Mouse (Mus musculus) right cerebral cortex, postnatal 25 days (tissue): ENCODE measurements around the gene Ahctf1.

Experiments used
- DNase-seq: peaks from one replicate; pipeline ENCODE4 v3.0.0; 2022

The Ahctf1 gene

GRCm38 (mm10) chr1:179709390-179709789 lies 94.1 kb downstream of the Ahctf1 start:
- DNase-seq, result peak; percentile 81

GRCm38 (mm10) chr1:179705154-179705553 lies 98.3 kb downstream of the Ahctf1 start:
- DNase-seq, result peak; percentile 27

GRCm38 (mm10) chr1:179704150-179704549 lies 99.3 kb downstream of the Ahctf1 start:
- DNase-seq, result no peak
